Mouse (Mus musculus): Measurements from ENCODE around the gene Secisbp2.

DNA sequence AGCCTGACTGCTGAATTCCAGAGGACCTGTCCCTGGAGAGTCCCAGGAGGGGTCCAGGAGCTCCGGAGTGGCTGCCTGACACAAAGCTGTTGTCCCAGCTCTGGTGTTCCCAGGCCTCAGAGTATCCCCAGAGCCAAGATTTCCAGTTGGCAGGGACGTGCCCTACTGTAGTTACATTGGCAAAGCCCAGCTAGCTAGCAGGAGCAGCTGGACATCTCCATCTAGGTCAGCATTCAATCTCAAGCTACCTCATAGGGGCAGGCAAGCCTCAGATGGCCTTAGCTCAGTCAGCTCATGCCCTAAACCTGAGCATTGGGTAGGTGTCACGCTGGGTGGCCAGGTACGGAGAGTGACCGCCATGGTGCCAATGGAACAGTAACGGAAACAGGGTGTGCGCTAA is 80.0 kb downstream of the Secisbp2 start:
- TF ChIP-seq MAX (IDR thresholded peaks at IDR 0.05; ENCODE audit: low read depth) (no peak), POLR2A (IDR thresholded peaks at IDR 0.05; ENCODE audit: insufficient read length, low read depth) (no peak), POLR2AphosphoS2 (IDR thresholded peaks at IDR 0.05; ENCODE audit: insufficient read length, low read depth) (no peak), MYOD1 (IDR thresholded peaks at IDR 0.05; ENCODE audit: control insufficient read depth in 1 of 3, insufficient read length in 2 of 3, low read depth in 2 of 3) (no peak), TCF12 (IDR thresholded peaks at IDR 0.05; ENCODE audit: insufficient read depth, poor library complexity, severe bottlenecking) (no peak), TCF3 (IDR thresholded peaks at IDR 0.05; ENCODE audit: insufficient read length, low read depth) (no peak), E2F4 (IDR thresholded peaks at IDR 0.05; ENCODE audit: insufficient read depth) (no peak), USF1 (IDR thresholded peaks at IDR 0.05; ENCODE audit: low read depth) (no peak), MYOG (IDR thresholded peaks at IDR 0.05; ENCODE audit: control insufficient read depth in 1 of 3, insufficient read depth in 1 of 3, insufficient read length in 2 of 3, low read depth in 2 of 3) (no peak), REST (IDR thresholded peaks at IDR 0.05; ENCODE audit: insufficient read depth, insufficient read length) (no peak)
